Mouse (Mus musculus): ENCODE measurements around the gene Gm20388.

GRCm38 (mm10) chr8:122003646-122004045, 2093.0 kb downstream of the Gm20388 start:
- TF ChIP-seq GATA1 (IDR thresholded peaks at IDR 0.05; ENCODE audit: low read length) (no peak), TAL1 (IDR thresholded peaks at IDR 0.05; ENCODE audit: low read length) (no peak)

Data from erythroblast, embryonic 14.5 days (primary cell).